Mouse (Mus musculus): ENCODE data around the gene Frmd8. TPM values are rescaled to one million over a fixed set of nuclear protein-coding genes. Genes with fewer than 3 reads are reported as not detected.

The Frmd8 gene
- polyA plus RNA-seq, 1 experiment from 2014 or later = 25.3 TPM

DNA sequence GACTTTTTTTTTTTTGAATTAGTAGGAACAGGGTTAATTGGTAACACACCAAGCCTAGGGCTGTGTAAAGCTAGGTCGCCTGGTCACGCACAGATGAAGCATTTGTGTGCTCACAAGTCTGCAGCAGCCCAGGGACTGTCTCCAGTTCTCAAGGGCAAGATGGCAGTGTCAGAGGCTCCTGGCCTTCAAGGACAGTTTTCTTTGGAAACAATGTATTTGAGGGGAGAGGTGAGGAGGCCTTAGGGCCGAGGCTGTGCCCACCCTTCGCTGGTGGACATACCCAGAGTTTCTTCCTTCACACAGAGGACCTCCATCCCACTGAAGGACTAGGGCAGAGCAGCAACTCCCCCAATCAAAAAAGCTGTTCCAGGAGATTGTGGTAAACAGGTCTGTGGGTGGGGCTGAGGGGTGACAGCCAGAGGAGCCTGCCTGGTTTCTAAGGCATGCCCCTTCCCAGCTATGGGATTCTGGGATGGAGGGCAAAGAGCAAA lies 27.7 kb downstream of the Frmd8 start:
- H3K9ac ChIP-seq = no peak overlapping the region; the same call in 1 of the 2 replicates
- ATAC-seq (ENCODE audit: insufficient read depth, low FRiP score, low read depth) = no peak
- peak overlapping the region; percentile 99 for H3K27ac ChIP-seq
- H3K27me3 ChIP-seq (replicated peaks) = no peaks in the 10 kb centered on the region
- peaks cover 60% of the 10 kb centered on the region for H3K4me1 ChIP-seq
- no peaks in the 10 kb centered on the region for H3K9me3 ChIP-seq
- no peaks in the 10 kb centered on the region for H3K36me3 ChIP-seq
- peak overlapping the region; percentile 70 for H3K4me2 ChIP-seq
- WGBS = 46% methylated on average over 4 of the region's 4 CpGs
- H3K4me3 ChIP-seq (replicated peaks) = no peak overlapping the region

DNA sequence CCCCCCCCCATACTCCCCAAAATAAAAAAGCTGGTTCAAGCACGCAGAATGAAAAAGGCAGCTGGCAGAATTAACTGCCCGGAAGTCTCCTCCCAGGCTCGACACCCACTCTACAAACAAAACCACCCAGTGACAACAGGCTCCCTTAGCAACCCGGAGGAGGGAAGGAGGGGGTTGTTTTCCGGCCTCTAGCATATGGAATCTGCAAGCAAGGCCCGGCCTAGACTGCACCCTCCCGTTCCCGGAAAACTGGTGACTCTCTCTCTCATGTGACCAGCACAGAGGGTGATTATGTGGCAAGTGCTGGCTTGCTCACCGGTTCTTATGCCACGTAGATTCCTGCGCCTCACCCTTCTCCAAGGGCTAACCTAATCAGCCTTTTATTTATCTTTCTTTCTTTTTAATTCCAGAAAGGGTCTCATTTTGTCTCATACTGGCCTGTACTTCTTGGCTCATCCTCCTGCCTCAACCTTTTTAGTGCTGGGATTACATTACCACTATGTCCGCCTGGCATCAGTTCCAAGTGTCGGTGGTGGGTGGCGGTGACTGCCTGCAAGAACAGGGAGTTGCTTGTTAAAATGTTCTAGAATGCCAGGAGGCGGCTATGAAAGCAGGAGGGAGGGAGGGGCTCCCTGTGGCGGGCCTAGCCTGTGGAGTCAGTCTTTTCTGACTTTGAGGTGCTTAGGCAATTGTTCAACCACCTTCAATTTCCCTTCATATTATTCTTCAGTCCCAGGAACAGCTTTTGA lies 28.3 kb downstream of the Frmd8 start:
- no peaks in the 10 kb centered on the region for H3K36me3 ChIP-seq
- H3K9ac ChIP-seq = no peak overlapping the region; the same call in 1 of the 2 replicates
- H3K4me2 ChIP-seq = peak overlapping the region; percentile 70
- peak overlapping the region; percentile 99 for H3K27ac ChIP-seq
- H3K4me1 ChIP-seq = peaks cover 62% of the 10 kb centered on the region
- H3K27me3 ChIP-seq (replicated peaks) = no peaks in the 10 kb centered on the region
- peak overlapping the region; percentile 42 for H3K4me3 ChIP-seq (replicated peaks)
- H3K9me3 ChIP-seq = no peaks in the 10 kb centered on the region
- 6% methylated on average over 16 of the region's 16 CpGs for whole genome bisulfite sequencing
- peak; percentile 78 for ATAC-seq (ENCODE audit: insufficient read depth, low FRiP score, low read depth)

DNA sequence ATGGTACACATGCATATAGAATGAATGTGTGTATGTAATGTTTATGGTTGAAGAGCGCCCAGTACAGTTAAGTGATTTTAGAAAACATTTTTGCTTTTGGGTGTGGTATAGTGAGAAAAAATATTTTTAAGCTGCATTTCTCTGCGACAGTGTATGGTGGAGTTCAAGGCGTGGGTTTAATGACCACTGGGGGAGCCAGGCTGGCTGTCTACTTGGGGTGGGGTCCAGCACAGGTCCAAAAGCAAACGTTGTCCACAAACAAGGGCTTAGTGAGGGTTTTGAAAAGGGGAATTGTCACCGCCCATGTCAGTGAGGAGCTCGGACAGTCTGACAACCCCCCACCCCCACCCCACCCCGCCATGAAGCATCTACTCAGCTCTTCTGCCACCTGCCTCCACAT lies 28.9 kb downstream of the Frmd8 start:
- Histone ChIP-seq H3K4me1 (peaks cover 62% of the 10 kb centered on the region), H3K27ac (peak overlapping the region; percentile 99)

DNA sequence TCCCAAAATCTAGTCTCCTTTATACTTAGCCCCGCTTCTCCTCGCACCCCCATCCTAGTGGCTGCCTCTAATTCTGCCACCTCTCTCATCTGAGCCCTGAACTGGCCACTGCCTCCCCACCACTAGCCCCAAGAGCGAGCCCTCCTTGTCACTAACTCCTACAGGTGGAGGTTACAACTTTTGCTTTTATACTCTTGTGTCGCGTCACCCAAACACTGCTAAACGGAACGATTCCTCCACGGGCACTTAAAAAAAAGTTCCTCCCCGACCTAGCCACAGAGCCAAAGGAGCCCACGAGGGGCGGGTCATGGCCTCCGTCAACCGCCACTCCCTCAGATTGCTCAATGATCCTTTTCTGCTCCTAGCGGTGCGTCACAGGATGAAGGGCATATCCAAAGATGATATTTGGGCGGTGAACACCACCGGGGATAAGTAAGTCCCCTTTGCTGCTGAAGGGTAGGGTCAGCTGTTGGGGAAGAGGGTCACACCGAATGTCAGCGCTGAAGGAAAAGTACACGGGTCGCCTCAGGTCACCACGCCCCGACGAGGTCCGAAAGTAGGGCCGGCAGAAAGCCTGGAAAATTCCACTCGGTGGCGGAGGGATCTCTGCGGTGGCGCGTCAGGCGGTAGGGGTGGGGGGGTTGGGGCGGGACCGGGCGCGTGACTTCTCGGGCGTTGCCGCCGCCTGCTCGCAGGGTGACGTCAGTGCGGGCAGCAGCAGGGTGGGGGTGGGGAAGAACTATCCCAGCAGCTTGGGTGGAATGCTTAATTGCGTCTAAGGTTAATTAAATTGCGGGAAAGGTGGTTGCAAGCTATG lies 29.5 kb downstream of the Frmd8 start:
- Histone ChIP-seq H3K27ac (peak overlapping the region; percentile 99), H3K36me3 (no peaks in the 10 kb centered on the region), H3K9ac (peak overlapping the region; percentile 38; the same call in 1 of the 2 replicates), H3K27me3 (replicated peaks) (no peaks in the 10 kb centered on the region), H3K4me1 (peaks cover 65% of the 10 kb centered on the region), H3K4me2 (peak overlapping the region; percentile 70), H3K9me3 (no peaks in the 10 kb centered on the region), H3K4me3 (replicated peaks) (peak overlapping the region; percentile 42)
- 2% methylated on average over 45 of the region's 45 CpGs for WGBS
- peak; percentile 32; the same call in 1 of the 2 replicates for ATAC-seq (ENCODE audit: insufficient read depth, low FRiP score, low read depth)

More for the DNA sequence above, 28.9 kb downstream of the Frmd8 start:
- under 1% methylated on average over 7 of the region's 7 CpGs for WGBS
- peak; percentile 0 for ATAC-seq (ENCODE audit: insufficient read depth, low FRiP score, low read depth)
- Histone ChIP-seq H3K36me3 (no peaks in the 10 kb centered on the region), H3K9ac (no peak overlapping the region), H3K9me3 (no peaks in the 10 kb centered on the region), H3K27me3 (replicated peaks) (no peaks in the 10 kb centered on the region), H3K4me2 (peak overlapping the region; percentile 70), H3K4me3 (replicated peaks) (peak overlapping the region; percentile 42)

DNA sequence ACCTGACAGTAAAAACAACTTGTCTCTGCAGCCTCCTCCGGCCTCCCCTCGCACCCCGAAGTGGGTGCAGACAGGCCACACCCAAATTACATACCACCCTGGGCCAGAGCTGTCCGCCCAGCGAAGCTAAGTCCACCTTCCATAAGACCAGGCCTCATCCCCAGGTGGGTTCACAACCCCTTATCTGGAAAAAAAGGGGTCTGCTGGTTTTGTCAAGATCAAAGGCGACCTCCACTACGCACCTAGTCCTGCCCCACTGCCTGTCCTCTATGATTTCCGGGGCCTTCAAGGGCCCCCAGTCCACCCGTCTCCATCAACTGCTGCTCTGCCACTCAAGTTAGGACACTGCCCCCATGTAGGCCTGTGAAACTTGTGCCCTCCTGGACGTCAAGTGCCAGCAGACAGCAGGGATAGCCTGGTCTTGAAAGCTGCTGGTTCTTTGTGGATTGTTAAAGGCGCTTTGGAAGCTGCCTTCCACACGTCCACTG lies 30.2 kb downstream of the Frmd8 start:
- Histone ChIP-seq H3K4me3 (replicated peaks) (peak overlapping the region; percentile 42), H3K4me2 (peak overlapping the region; percentile 70), H3K4me1 (peaks cover 61% of the 10 kb centered on the region), H3K27ac (peak overlapping the region; percentile 99), H3K27me3 (replicated peaks) (no peaks in the 10 kb centered on the region), H3K36me3 (no peaks in the 10 kb centered on the region), H3K9ac (peak overlapping the region; percentile 38; the same call in 1 of the 2 replicates), H3K9me3 (no peaks in the 10 kb centered on the region)
- 58% methylated on average over 12 of the region's 12 CpGs for WGBS
- ATAC-seq (ENCODE audit: insufficient read depth, low FRiP score, low read depth) = no peak

- no peaks in the 10 kb centered on the region for H3K36me3 ChIP-seq
- peak overlapping the region; percentile 38 for H3K9ac ChIP-seq
- H3K9me3 ChIP-seq = no peaks in the 10 kb centered on the region
- H3K4me1 ChIP-seq = peaks cover 54% of the 10 kb centered on the region
- H3K4me2 ChIP-seq = peak overlapping the region; percentile 70
- H3K27ac ChIP-seq = peak overlapping the region; percentile 99
- peak overlapping the region; percentile 42 for H3K4me3 ChIP-seq (replicated peaks)
- no peaks in the 10 kb centered on the region for H3K27me3 ChIP-seq (replicated peaks)
- ATAC-seq (ENCODE audit: insufficient read depth, low FRiP score, low read depth) = no peak
- WGBS = 71% methylated on average over 30 of the region's 30 CpGs
These were observed 31.0 kb downstream of the Frmd8 start for GRCm38 (mm10) chr19:5843781-5844691.

- no peaks in the 10 kb centered on the region for H3K36me3 ChIP-seq
- WGBS = 69% methylated on average over 9 of the region's 9 CpGs
- no peak for ATAC-seq (ENCODE audit: insufficient read depth, low FRiP score, low read depth)
- H3K9ac ChIP-seq = no peak overlapping the region
- peaks cover 49% of the 10 kb centered on the region for H3K4me1 ChIP-seq
- no peaks in the 10 kb centered on the region for H3K9me3 ChIP-seq
- H3K4me3 ChIP-seq (replicated peaks) = peak overlapping the region; percentile 42
- no peaks in the 10 kb centered on the region for H3K27me3 ChIP-seq (replicated peaks)
- peak overlapping the region; percentile 99 for H3K27ac ChIP-seq
- peak overlapping the region; percentile 70 for H3K4me2 ChIP-seq
These were observed 32.0 kb downstream of the Frmd8 start for GRCm38 (mm10) chr19:5842785-5843730.

GRCm38 (mm10) chr19:5841999-5842784 lies 32.9 kb downstream of the Frmd8 start:
- no peak overlapping the region for H3K9ac ChIP-seq
- peaks cover 42% of the 10 kb centered on the region for H3K4me1 ChIP-seq
- ATAC-seq (ENCODE audit: insufficient read depth, low FRiP score, low read depth) = no peak
- H3K27ac ChIP-seq = peak overlapping the region; percentile 18; the same call in 1 of the 2 replicates
- 67% methylated on average over 5 of the region's 5 CpGs for WGBS
- peak overlapping the region; percentile 42 for H3K4me3 ChIP-seq (replicated peaks)
- H3K9me3 ChIP-seq = no peaks in the 10 kb centered on the region
- no peaks in the 10 kb centered on the region for H3K27me3 ChIP-seq (replicated peaks)
- no peaks in the 10 kb centered on the region for H3K36me3 ChIP-seq
- peak overlapping the region; percentile 70 for H3K4me2 ChIP-seq

DNA sequence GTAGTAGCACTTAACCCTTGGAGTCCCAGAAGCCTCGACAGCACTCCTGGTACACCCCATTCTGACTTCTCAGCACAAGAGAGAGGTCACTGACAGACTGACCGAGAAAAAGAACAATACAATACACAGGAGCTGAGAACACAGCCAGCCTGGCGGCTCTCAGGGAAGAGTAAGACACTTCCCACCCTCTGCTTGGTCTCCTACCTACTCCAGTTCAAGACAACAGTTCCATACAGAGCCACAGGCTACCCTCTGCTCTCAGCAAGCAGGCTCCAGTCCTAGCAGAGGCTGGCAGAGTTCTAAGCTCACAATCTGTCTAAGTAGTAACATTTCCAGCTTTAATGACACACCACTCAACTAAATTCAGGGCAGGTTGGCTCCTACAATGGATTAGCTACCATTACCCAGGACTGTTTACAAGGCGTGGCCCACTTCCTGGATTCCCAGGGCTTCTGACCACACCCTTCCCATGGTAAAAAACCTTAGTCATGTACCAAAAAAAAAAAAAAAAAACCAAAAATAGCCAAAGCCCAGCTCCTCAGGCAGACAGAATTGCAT lies 33.6 kb downstream of the Frmd8 start:
- H3K36me3 ChIP-seq = no peaks in the 10 kb centered on the region
- 41% methylated on average over 4 of the region's 4 CpGs for WGBS
- H3K27ac ChIP-seq = peak overlapping the region; percentile 48; the same call in 1 of the 2 replicates
- H3K4me1 ChIP-seq = peaks cover 36% of the 10 kb centered on the region
- H3K4me2 ChIP-seq = peak overlapping the region; percentile 33
- H3K27me3 ChIP-seq (replicated peaks) = no peaks in the 10 kb centered on the region
- no peaks in the 10 kb centered on the region for H3K9me3 ChIP-seq
- no peak for ATAC-seq (ENCODE audit: insufficient read depth, low FRiP score, low read depth)
- 0 out of 2 replicates have a peak overlapping the region, but pooled peaks have one; percentile 1 for H3K9ac ChIP-seq
- peak overlapping the region; percentile 3; the same call in 1 of the 2 replicates for H3K4me3 ChIP-seq (replicated peaks)

Measured in stomach, embryonic 15.5 days (tissue).